Mouse (Mus musculus) kidney, embryonic 14.5 days (tissue): ENCODE results near the gene Fbxw11. TPM values are rescaled to one million over a fixed set of nuclear protein-coding genes. Genes with fewer than 3 reads are reported as not detected.

Experiments
- ATAC-seq: fragments of 200-750 bp; cut with Nextera tagmentation; 2 replicates; pipeline ENCODE4 v1.8.0; 2017; ENCODE audit warnings: moderate number of reproducible peaks, mild to moderate bottlenecking, moderate TSS enrichment, moderate library complexity; ENCODE audit not compliant: low FRiP score, low TSS enrichment
- H3K27ac ChIP-seq: fragments of 300-500 bp; sonication (generic); 2 replicates; pipeline ENCODE4 v1.5.1; 2014; ENCODE audit warnings: low read depth, mild to moderate bottlenecking, low read length, moderate library complexity, mixed read lengths
- H3K27me3 ChIP-seq: fragments of 300-500 bp; sonication (generic); 2 replicates; pipeline ENCODE4 v1.6.1; 2014; ENCODE audit warnings: mild to moderate bottlenecking, low read length; ENCODE audit not compliant: control insufficient read depth, insufficient read depth
- H3K36me3 ChIP-seq: fragments of 300-500 bp; sonication (generic); 2 replicates; pipeline ENCODE4 v1.6.1; 2014; ENCODE audit warnings: low read length, mixed read lengths; ENCODE audit not compliant: control insufficient read depth, insufficient read depth
- H3K4me1 ChIP-seq: fragments of 300-500 bp; sonication (generic); 2 replicates; pipeline ENCODE4 v1.6.1; 2014; ENCODE audit warnings: low read length, mixed read lengths; ENCODE audit not compliant: control insufficient read depth, insufficient read depth
- H3K4me2 ChIP-seq: fragments of 300-500 bp; sonication (generic); replicated peaks from 2 replicates; pipeline ENCODE4 v1.6.1; 2014; ENCODE audit warnings: low read depth, mild to moderate bottlenecking, low read length
- H3K4me3 ChIP-seq: fragments of 300-500 bp; sonication (generic); 2 replicates; pipeline ENCODE4 v1.5.1; 2014; ENCODE audit warnings: mild to moderate bottlenecking, low read length
- H3K9ac ChIP-seq: fragments of 300-500 bp; sonication (generic); 2 replicates; pipeline ENCODE4 v1.6.1; 2014; ENCODE audit warnings: low read depth, mild to moderate bottlenecking, low read length, moderate library complexity
- H3K9me3 ChIP-seq: fragments of 300-500 bp; sonication (generic); 2 replicates; pipeline ENCODE4 v1.6.1; 2016; ENCODE audit warnings: low read length; ENCODE audit not compliant: control insufficient read depth
- WGBS: fragments of 180-500 bp; shearing (Covaris S2); extraction: QIAGEN DNeasy Blood & Tissue Kit; methylation state at CpG from one replicate; pipeline ENCODE4 v1.1.7; 2014; 5-methylcytosine and 5-hydroxymethylcytosine counted together
- polyA plus RNA-seq: library from polyadenylated mRNA; unstranded; fragments of >200 nt; fragmentation: Nextera tagmentation; extraction: Ambion mirVana; gene quantifications from 2 replicates; pipeline ENCODE4 v1.2.1, GENCODE M21; 2014

Fbxw11 gene
- polyA plus RNA-seq, 1 experiment from 2014 or later = 85.6 TPM

DNA sequence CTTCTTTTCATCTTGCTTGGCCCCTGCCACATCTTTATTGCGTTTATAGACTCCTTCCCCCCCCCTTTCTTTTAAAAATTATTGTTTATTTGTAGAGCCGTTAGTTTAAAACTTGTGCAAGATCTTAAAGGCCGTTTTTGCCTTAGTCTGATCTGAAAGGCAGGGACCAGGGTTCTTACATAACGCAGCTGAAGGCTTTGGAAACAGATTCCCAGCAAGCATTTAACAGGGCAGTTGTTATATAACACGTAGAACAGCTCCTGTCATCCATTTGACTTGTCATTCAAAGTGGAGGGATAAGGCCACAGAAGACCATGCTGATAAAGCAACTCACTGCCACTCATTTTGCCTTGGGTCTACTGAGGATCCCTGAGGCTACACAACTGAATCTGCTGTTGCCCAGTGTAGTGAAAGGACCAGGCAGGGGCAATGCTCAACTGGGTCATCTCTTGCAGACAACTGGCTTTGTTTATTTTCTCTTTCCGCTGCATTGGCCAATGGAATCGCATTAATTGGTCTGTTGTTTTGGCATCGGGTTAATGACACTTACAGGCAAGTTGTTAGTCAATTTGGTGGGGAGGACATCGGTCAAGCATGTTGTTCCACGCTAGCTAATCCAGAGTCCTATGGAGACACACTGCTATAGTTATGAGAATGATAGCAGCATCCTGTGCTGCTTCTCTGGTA, 152.4 kb downstream of the Fbxw11 start:
- Histone ChIP-seq H3K4me2 (no peak overlapping the region), H3K36me3 (no peaks in the 10 kb centered on the region)

More for the DNA sequence above, 152.4 kb downstream of the Fbxw11 start:
- no peaks in the 10 kb centered on the region; the same call in 1 of the 2 replicates for H3K4me1 ChIP-seq
- no peak for ATAC-seq
- H3K27me3 ChIP-seq = no peaks in the 10 kb centered on the region
- H3K9me3 ChIP-seq = peaks cover 2% of the 10 kb centered on the region; the same call in 1 of the 2 replicates
- 23% methylated on average over 10 of the region's 10 CpGs for WGBS
- H3K4me3 ChIP-seq = no peak overlapping the region
- H3K27ac ChIP-seq = no peak overlapping the region
- H3K9ac ChIP-seq = no peak overlapping the region

Other genes starting within 250 kb of the Fbxw11 start
- gene Ubtd2, start 187.4 kb upstream of the Fbxw11 start, polyA plus RNA-seq = 47.9 and 61.5 TPM in 2 replicates
- gene Efcab9, start 110.6 kb upstream of the Fbxw11 start, polyA plus RNA-seq = 0.43 and 0.46 TPM in 2 replicates
- 3.5 TPM in 2 replicates for gene Stk10, start 109.4 kb upstream of the Fbxw11 start, polyA plus RNA-seq
- gene Smim23, start 181.9 kb downstream of the Fbxw11 start, polyA plus RNA-seq = not detected in 2 replicates